Mouse (Mus musculus): ENCODE measurements around the gene Adamts7.

DNA sequence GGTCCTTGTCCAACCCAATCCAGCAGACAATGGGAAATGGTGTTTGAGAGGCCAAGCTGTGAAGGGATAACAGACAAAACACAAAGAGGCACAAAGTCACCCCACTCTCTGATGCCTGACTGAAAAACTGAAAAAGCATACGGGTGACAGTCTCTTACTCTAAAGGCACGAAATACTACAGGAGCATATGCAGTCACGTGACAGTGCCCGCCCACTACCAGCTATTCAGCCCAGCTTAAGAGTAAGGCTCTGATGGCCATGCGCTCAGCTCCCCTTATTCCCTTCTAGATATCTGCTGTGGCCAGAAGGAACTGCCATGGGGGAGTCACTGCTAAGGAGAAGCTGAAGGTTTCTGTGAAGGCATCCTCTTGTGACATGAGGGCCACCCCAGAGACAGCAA lies 82.9 kb downstream of the Adamts7 start:
- TF ChIP-seq CTCF (IDR thresholded peaks at IDR 0.05; ENCODE audit: low read depth) (no peak), EP300 (IDR thresholded peaks at IDR 0.05; ENCODE audit: low read depth) (no peak)
